Mouse (Mus musculus) ES-Bruce4 (cell line): ENCODE data around the gene Ccdc190. TPM values are rescaled to one million over a fixed set of nuclear protein-coding genes. Genes with fewer than 3 reads are reported as not detected.

Source experiments
- H3K27ac ChIP-seq: 2 replicates; pipeline ENCODE4 v1.5.1; 2012; ENCODE audit warnings: low read length, inconsistent platforms; ENCODE audit not compliant: insufficient read depth
- H3K27me3 ChIP-seq: 2 replicates; pipeline ENCODE4 v1.6.1; 2012; ENCODE audit warnings: mild to moderate bottlenecking, low read length, inconsistent platforms; ENCODE audit not compliant: control insufficient read depth, poor library complexity, insufficient read depth, severe bottlenecking
- H3K36me3 ChIP-seq: 2 replicates; pipeline ENCODE4 v1.6.1; 2012; ENCODE audit warnings: inconsistent platforms, mild to moderate bottlenecking, low read length, moderate library complexity; ENCODE audit not compliant: control insufficient read depth, poor library complexity, insufficient read depth, severe bottlenecking
- H3K4me1 ChIP-seq: one replicate; pipeline ENCODE4 v1.8.1; 2011; ENCODE audit warnings: low read length; ENCODE audit not compliant: control insufficient read depth, insufficient read depth
- H3K4me3 ChIP-seq: 2 replicates; pipeline ENCODE4 v1.5.1; 2011; ENCODE audit warnings: low read depth, mild to moderate bottlenecking, low read length
- H3K9ac ChIP-seq: 2 replicates; pipeline ENCODE4 v1.6.1; 2012; ENCODE audit warnings: low read depth, mild to moderate bottlenecking, inconsistent platforms; ENCODE audit not compliant: poor library complexity, severe bottlenecking
- H3K9me3 ChIP-seq: replicated peaks from 2 replicates; pipeline ENCODE4 v1.6.1; 2012; ENCODE audit warnings: mild to moderate bottlenecking, low read length, inconsistent platforms; ENCODE audit not compliant: control insufficient read depth, poor library complexity, insufficient read depth, severe bottlenecking
- CTCF ChIP-seq: IDR thresholded peaks from one replicate; pipeline ENCODE4 v1.8.1; 2011; ENCODE audit warnings: low read depth, low read length
- EP300 ChIP-seq: IDR thresholded peaks from 2 replicates; pipeline ENCODE4 v1.6.1; 2011; ENCODE audit warnings: low read depth, low read length; ENCODE audit not compliant: insufficient read depth
- POLR2A ChIP-seq: IDR thresholded peaks from one replicate; pipeline ENCODE4 v1.8.1; 2011; ENCODE audit warnings: low read length; ENCODE audit not compliant: insufficient read depth
- polyA plus RNA-seq: library from polyadenylated mRNA; stranded (reverse); fragments of >200 nt; gene quantifications from 2 replicates; pipeline ENCODE4 v1.2.4, GENCODE M21; 2011; ENCODE audit warnings: low read depth; ENCODE audit not compliant: missing spikeins, insufficient read depth, insufficient read length

Gene Ccdc190
- polyA plus RNA-seq, 1 experiment: not detected

GRCm38 (mm10) chr1:169895686-169896085 is 32.8 kb upstream of the Ccdc190 start:
- TF ChIP-seq POLR2A (no peak), CTCF (no peak), EP300 (no peak)
- H3K27me3 ChIP-seq: no peaks in the 10 kb centered on the region
- no peaks in the 10 kb centered on the region for H3K4me1 ChIP-seq
- no peak overlapping the region for H3K27ac ChIP-seq
- no peak overlapping the region for H3K4me3 ChIP-seq
- H3K36me3 ChIP-seq: no peaks in the 10 kb centered on the region
- no peak overlapping the region for H3K9ac ChIP-seq
- H3K9me3 ChIP-seq: no peaks in the 10 kb centered on the region

DNA sequence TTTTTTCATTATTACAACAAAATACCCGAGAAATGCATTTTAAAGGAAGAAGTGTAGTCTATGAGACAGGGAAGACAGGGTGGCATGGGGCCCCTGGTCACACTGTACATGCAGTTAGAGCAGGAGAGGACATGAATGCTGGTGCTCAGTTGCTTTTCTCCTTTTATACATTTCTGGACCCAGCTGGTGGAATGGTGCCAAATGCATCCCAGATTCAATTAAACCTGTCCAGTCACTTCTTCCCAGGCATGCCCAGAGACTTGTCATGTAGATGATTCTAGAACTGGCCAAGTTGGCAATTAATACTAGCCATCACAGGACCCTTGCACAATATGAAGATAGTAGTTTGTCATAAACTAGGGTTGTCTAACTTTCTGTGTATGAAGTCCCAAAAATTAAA is 30.5 kb upstream of the Ccdc190 start:
- H3K9me3 ChIP-seq: no peaks in the 10 kb centered on the region
- H3K36me3 ChIP-seq: no peaks in the 10 kb centered on the region
- H3K4me3 ChIP-seq: no peak overlapping the region
- no peak overlapping the region for H3K27ac ChIP-seq
- no peaks in the 10 kb centered on the region for H3K4me1 ChIP-seq
- no peaks in the 10 kb centered on the region for H3K27me3 ChIP-seq
- H3K9ac ChIP-seq: no peak overlapping the region
- TF ChIP-seq EP300: no peak
- no peak for TF ChIP-seq CTCF

- no peak for TF ChIP-seq CTCF
- TF ChIP-seq EP300: no peak
- TF ChIP-seq POLR2A: no peak
- Histone ChIP-seq H3K4me1 (no peaks in the 10 kb centered on the region), H3K27me3 (no peaks in the 10 kb centered on the region), H3K9me3 (no peaks in the 10 kb centered on the region), H3K9ac (no peak overlapping the region), H3K27ac (no peak overlapping the region), H3K36me3 (no peaks in the 10 kb centered on the region), H3K4me3 (no peak overlapping the region)
Observed at GRCm38 (mm10) chr1:169898607-169899006, 29.8 kb upstream of the Ccdc190 start.

DNA sequence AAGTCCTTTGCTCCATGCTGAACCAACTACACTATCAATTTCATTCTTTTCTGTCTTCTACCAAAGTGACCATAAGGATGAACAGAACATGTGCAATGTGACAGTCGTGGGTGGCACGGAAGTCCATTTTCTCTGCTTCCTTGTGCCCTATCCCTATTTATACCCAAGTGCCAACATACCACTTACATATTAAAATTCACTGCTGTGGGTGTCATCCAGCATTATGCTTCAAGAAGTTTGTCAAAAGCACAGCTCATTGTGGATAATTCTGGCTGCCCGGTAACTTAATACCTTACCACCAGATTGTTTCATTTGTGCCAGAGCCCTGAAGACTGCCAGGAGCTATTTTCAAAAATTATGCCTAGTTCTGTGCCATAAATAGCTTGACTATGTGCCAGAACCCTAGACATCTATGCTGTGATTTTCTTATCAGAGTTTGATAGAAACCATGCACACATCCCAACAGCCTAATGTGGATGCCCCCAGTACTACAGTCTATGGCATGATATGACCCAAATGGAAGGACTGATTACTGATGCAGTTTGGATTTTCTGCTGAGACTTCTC is 27.6 kb upstream of the Ccdc190 start:
- no peak overlapping the region for H3K9ac ChIP-seq
- H3K9me3 ChIP-seq: no peaks in the 10 kb centered on the region
- H3K36me3 ChIP-seq: no peaks in the 10 kb centered on the region
- H3K4me1 ChIP-seq: no peaks in the 10 kb centered on the region
- no peak overlapping the region for H3K4me3 ChIP-seq
- no peaks in the 10 kb centered on the region for H3K27me3 ChIP-seq
- H3K27ac ChIP-seq: no peak overlapping the region
- TF ChIP-seq EP300: no peak

GRCm38 (mm10) chr1:169909163-169909562 is 19.3 kb upstream of the Ccdc190 start:
- Histone ChIP-seq H3K36me3 (no peaks in the 10 kb centered on the region), H3K9ac (no peak overlapping the region), H3K27me3 (no peaks in the 10 kb centered on the region), H3K4me1 (no peaks in the 10 kb centered on the region), H3K27ac (no peak overlapping the region), H3K9me3 (no peaks in the 10 kb centered on the region), H3K4me3 (no peak overlapping the region)
- no peak for TF ChIP-seq POLR2A
- no peak for TF ChIP-seq EP300
- no peak for TF ChIP-seq CTCF

DNA sequence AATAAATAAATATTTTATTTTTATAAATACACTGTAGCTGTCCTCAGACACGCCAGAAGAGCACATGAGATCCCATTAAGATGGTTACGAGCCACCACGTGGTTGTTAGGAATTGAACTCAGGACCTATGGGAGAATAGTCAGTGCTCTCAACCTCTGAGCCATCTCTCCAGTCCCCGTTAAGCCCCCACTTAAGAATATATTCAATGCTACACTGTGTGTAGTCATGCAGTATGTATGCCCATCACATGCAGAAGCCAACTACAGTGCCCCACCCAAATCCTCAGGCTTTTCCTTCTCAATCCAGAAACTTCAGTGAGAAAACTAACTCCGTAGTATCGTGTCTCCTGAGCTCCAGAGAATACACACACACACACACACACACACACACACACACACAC is 18.8 kb upstream of the Ccdc190 start:
- Histone ChIP-seq H3K9ac (no peak overlapping the region), H3K36me3 (no peaks in the 10 kb centered on the region), H3K27me3 (no peaks in the 10 kb centered on the region), H3K4me1 (no peaks in the 10 kb centered on the region), H3K4me3 (no peak overlapping the region), H3K9me3 (no peaks in the 10 kb centered on the region), H3K27ac (no peak overlapping the region)
- TF ChIP-seq EP300 (no peak), POLR2A (no peak), CTCF (no peak)
